Mouse (Mus musculus) heart, embryonic 12.5 days (tissue): ENCODE measurements around the gene Dcaf11. TPM values are rescaled to one million over a fixed set of nuclear protein-coding genes. Genes with fewer than 3 reads are reported as not detected.

Experiments used
- ATAC-seq: fragments of 200-750 bp; cut with Nextera tagmentation; 2 replicates; pipeline ENCODE4 v1.8.0; 2017; ENCODE audit warnings: moderate TSS enrichment, moderate library complexity; ENCODE audit not compliant: insufficient number of reproducible peaks, low FRiP score
- H3K27ac ChIP-seq: fragments of 300-500 bp; sonication (generic); 2 replicates; pipeline ENCODE4 v1.5.1; 2016; ENCODE audit warnings: mild to moderate bottlenecking, moderate library complexity; ENCODE audit not compliant: poor library complexity, severe bottlenecking
- H3K27me3 ChIP-seq: fragments of 300-500 bp; sonication (generic); replicated peaks from 2 replicates; pipeline ENCODE4 v1.6.1; 2016; ENCODE audit warnings: mild to moderate bottlenecking, moderate library complexity
- H3K36me3 ChIP-seq: fragments of 300-500 bp; sonication (generic); 2 replicates; pipeline ENCODE4 v1.6.1; 2016; ENCODE audit warnings: mild to moderate bottlenecking, moderate library complexity
- H3K4me1 ChIP-seq: fragments of 300-500 bp; sonication (generic); replicated peaks from 2 replicates; pipeline ENCODE4 v1.6.1; 2016; ENCODE audit warnings: mild to moderate bottlenecking
- H3K4me2 ChIP-seq: fragments of 300-500 bp; sonication (generic); 2 replicates; pipeline ENCODE4 v1.6.1; 2016; ENCODE audit warnings: mild to moderate bottlenecking, moderate library complexity
- H3K4me3 ChIP-seq: fragments of 300-500 bp; sonication (generic); 2 replicates; pipeline ENCODE4 v1.5.1; 2016; ENCODE audit warnings: mild to moderate bottlenecking
- H3K9ac ChIP-seq: fragments of 300-500 bp; sonication (generic); 2 replicates; pipeline ENCODE4 v1.6.1; 2016; ENCODE audit warnings: mild to moderate bottlenecking, moderate library complexity
- H3K9me3 ChIP-seq: fragments of 300-500 bp; sonication (generic); replicated peaks from 2 replicates; pipeline ENCODE4 v1.6.1; 2016; ENCODE audit warnings: mild to moderate bottlenecking, moderate library complexity
- WGBS: fragments of 180-500 bp; shearing (Covaris S2); methylation state at CpG from one replicate; pipeline ENCODE4 v1.1.7; 2016; 5-methylcytosine and 5-hydroxymethylcytosine counted together
- polyA plus RNA-seq: library from polyadenylated mRNA; unstranded; fragments of >200 nt; fragmentation: Nextera tagmentation; extraction: Ambion mirVana; gene quantifications from 2 replicates; pipeline ENCODE4 v1.2.1, GENCODE M21; 2016

Dcaf11 gene
- polyA plus RNA-seq, 1 experiment from 2014 or later, result 78.7 TPM

DNA sequence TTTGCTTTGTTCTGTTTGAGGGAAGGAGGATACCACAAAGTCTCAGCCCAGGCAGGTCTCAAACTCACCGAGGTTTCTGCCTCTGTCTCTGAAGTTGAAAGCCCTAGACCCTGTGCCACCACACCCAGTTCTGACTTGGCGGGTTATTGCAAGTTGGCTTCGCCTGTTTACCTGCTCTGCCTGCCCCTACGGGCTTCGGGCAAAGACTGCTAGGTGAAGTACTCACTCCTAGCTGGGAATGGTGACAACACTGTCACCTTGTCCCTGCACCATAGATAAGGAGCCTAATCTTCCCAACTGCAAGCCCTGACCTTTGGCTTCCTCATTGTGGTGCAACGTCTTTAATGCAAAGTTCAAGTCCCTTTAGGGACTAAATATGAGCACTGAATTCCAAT, 25.8 kb downstream of the Dcaf11 start:
- H3K4me3 ChIP-seq, result 0 out of 2 replicates have a peak overlapping the region, but pooled peaks have one; percentile 72
- peaks cover 33% of the 10 kb centered on the region for H3K36me3 ChIP-seq
- H3K4me2 ChIP-seq, result peak overlapping the region; percentile 96
- H3K27me3 ChIP-seq, result no peaks in the 10 kb centered on the region
- no peaks in the 10 kb centered on the region for H3K9me3 ChIP-seq
- peaks cover 22% of the 10 kb centered on the region for H3K4me1 ChIP-seq
- 36% methylated on average over 6 of the region's 6 CpGs for WGBS
- ATAC-seq, result peak; percentile 44; the same call in 1 of the 2 replicates
- H3K27ac ChIP-seq, result peak overlapping the region; percentile 7; the same call in 1 of the 2 replicates
- H3K9ac ChIP-seq, result no peak overlapping the region

DNA sequence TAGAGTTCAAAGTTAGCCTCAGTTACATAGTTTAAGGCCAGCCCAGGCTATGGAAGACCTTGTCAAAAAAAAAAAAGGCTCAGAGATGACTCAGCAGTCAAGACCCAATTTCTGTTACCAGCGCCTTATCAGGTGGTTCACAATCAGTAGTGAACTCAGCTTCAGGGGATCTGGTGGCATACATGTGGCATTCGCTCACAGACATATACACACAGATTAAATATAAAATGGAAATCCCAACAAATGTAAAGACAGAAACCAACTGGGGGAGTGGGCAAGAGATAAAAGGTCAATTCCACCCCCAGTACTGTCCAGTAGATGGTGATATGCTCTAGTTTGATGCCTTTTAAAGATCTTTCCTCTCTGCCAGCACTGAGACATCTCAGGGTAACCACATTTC, 26.3 kb downstream of the Dcaf11 start:
- no peak overlapping the region for H3K4me2 ChIP-seq
- 0 out of 2 replicates have a peak overlapping the region, but pooled peaks have one; percentile 8 for H3K27ac ChIP-seq
- no peak for ATAC-seq
- no peak overlapping the region for H3K4me3 ChIP-seq
- H3K9ac ChIP-seq, result no peak overlapping the region
- peaks cover 27% of the 10 kb centered on the region for H3K36me3 ChIP-seq
- no peaks in the 10 kb centered on the region for H3K9me3 ChIP-seq
- H3K27me3 ChIP-seq, result no peaks in the 10 kb centered on the region
- 74% methylated on average over 2 of the region's 2 CpGs for WGBS
- peaks cover 22% of the 10 kb centered on the region for H3K4me1 ChIP-seq

DNA sequence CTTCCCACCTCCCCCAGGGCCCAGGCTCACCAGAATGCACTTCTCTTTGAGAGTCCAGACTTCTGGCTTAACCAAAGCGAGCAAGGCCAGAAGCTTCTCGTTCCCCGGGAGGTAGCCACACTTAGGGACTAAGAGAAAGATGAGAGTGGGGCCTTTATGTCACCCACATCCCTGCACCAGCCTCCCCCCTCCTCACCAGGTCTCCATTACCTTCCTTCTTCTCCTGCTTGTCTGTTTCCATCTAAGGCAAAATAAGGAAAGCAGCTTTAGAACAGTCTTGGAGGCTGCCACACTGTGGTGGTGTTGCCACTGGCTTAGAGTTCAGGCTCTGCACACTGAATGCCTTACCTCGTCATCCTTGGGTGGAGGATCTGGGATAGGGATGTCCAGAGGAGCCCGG, 29.5 kb downstream of the Dcaf11 start:
- Histone ChIP-seq H3K36me3 (peaks cover 19% of the 10 kb centered on the region), H3K9ac (no peak overlapping the region), H3K4me3 (no peak overlapping the region), H3K4me1 (peaks cover 37% of the 10 kb centered on the region), H3K27ac (no peak overlapping the region), H3K9me3 (no peaks in the 10 kb centered on the region), H3K27me3 (no peaks in the 10 kb centered on the region), H3K4me2 (no peak overlapping the region)
- WGBS, result 90% methylated on average over 5 of the region's 5 CpGs
- no peak for ATAC-seq

DNA sequence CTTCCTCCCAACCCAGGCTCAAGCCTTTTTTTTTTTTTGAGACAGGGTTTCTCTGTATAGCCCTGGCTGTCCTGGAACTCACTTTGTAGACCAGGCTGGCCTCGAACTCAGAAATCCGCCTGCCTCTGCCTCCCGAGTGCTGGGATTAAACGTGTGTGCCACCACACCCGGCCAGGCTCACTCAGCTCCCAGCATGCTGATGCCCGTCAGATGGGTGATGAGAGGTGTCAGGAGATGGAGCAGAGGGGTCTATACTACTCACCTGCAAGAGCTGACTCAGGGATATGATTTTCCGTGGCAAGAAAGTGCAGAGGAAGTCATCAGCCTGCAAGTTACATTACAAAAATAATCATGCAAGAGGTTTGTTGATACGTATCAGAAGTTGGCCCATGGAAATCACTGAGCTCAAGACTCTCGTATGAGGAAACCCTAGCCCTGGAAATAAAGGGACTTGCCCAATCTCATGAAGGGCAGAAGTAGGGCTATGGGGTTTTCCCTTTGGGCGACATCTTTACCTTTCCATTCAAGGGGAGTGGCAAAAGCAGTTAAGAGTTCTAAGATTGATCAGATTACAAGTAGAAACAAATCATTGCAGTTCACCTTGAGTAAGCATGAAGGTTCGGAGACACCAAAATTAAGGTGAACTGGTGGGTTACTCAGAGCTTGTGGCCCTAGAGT, 30.1 kb downstream of the Dcaf11 start:
- Histone ChIP-seq H3K36me3 (peaks cover 26% of the 10 kb centered on the region), H3K4me1 (peaks cover 31% of the 10 kb centered on the region), H3K9ac (peak overlapping the region; percentile 77), H3K4me2 (peak overlapping the region; percentile 95), H3K27me3 (no peaks in the 10 kb centered on the region), H3K27ac (peak overlapping the region; percentile 98; the same call in 1 of the 2 replicates), H3K4me3 (peak overlapping the region; percentile 98), H3K9me3 (no peaks in the 10 kb centered on the region)
- ATAC-seq, result no peak
- 86% methylated on average over 11 of the region's 11 CpGs for WGBS

DNA sequence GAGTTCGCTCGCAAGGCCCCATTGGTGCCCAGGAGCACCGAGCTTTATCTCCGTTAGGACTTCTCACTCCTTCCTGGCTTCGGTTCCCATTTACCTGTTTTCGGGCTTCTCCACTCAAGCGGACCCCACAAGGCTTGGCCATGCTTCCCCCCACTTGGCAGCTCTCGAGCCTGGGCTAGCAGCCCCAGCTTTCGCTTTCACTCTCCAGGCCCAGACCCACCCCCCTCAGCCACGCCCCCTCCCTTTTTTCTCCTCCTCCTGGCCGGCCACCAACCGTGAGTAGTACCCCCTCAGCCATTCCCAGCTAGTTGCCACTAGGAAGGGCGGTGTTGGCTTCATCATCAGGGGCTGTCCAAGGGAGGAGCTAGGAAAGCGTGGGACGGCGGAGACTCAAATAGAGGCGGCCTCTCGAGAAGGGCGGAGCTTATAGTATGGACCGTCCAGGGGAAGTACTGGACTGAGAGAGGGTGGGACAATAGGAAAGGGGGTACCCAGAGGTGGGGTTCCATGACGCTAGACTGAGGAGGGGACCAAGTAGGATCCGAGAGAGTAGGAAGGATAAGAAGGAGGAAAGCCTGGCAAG, 31.0 kb downstream of the Dcaf11 start, which contains the start of gene Psme2:
TSS of gene Psme2 (minus strand) at position 366 of the 583 bp plus-strand sequence.
- H3K4me1 ChIP-seq, result peaks cover 26% of the 10 kb centered on the region
- ATAC-seq, result peak; percentile 95
- peak within 1 kb of the TSS; percentile 95 for H3K4me2 ChIP-seq
- H3K27me3 ChIP-seq, result no peaks in the 10 kb centered on the region
- H3K36me3 ChIP-seq, result peaks cover 35% of the 10 kb centered on the region
- H3K9ac ChIP-seq, result peak within 1 kb of the TSS; percentile 95
- H3K4me3 ChIP-seq, result peak within 1 kb of the TSS; percentile 98
- no peaks in the 10 kb centered on the region for H3K9me3 ChIP-seq
- H3K27ac ChIP-seq, result peak within 1 kb of the TSS; percentile 98
- under 1% methylated on average over 22 of the region's 22 CpGs for WGBS

DNA sequence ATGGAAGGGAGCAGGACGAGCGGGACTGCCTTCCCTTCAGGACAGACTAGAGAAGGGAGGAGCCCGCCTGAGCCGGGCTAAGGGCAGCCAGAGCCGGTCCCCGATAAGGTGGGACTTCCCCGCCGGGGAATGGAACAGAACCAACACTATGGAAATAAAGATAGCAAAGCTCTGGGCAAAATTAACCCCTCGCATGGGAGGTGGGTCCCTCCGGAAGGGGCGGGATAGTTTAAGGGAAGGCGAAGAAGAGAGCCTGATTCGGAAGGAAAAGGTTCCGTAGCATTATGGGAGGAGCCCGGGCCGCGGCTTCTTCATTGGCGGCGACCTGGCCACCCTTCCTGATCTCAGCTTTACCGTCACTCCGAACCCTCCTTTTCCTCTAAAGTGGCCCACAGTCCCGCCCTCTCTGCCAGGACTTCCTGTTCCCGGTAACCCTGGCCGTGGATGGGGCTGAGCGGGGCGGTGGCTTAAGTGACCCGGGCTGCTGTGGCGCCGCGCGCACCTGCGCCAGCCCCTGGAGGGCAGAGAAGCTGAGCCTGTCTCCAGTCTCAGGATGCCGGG, 31.6 kb downstream of the Dcaf11 start, which contains the start of gene Rnf31:
TSS of gene Rnf31 (plus strand) at position 378 of the 561 bp plus-strand sequence.
- H3K4me1 ChIP-seq, result peaks cover 25% of the 10 kb centered on the region
- ATAC-seq, result peak; percentile 90
- under 1% methylated on average over 33 of the region's 33 CpGs for WGBS
- H3K27ac ChIP-seq, result peak within 1 kb of the TSS; percentile 98
- H3K9ac ChIP-seq, result peak within 1 kb of the TSS; percentile 95
- peak within 1 kb of the TSS; percentile 98 for H3K4me3 ChIP-seq
- no peaks in the 10 kb centered on the region for H3K9me3 ChIP-seq
- H3K36me3 ChIP-seq, result peaks cover 41% of the 10 kb centered on the region
- H3K4me2 ChIP-seq, result peak within 1 kb of the TSS; percentile 95
- no peaks in the 10 kb centered on the region for H3K27me3 ChIP-seq

DNA sequence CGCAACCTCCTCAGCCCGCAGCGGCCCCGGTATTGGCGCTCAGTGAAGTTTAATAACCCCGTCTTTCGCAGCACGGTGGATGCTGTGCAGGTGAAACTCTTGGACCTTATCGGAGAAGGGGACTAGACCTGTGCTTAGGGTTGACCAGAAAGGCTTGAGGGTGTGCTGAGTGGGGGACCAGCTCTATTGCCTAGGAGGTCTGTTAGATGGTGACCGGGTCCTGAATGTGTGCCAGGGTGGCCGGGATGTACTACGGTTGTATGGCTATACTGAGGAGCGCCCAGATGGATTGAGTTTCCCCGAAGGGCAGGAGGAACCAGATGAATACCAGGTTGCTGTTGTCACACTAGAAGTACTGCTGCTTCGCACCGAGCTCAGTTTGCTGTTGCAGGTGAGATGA, 32.4 kb downstream of the Dcaf11 start:
- H3K4me2 ChIP-seq, result peak overlapping the region; percentile 95
- no peaks in the 10 kb centered on the region for H3K27me3 ChIP-seq
- H3K36me3 ChIP-seq, result peaks cover 44% of the 10 kb centered on the region
- peak overlapping the region; percentile 98 for H3K27ac ChIP-seq
- H3K9me3 ChIP-seq, result no peaks in the 10 kb centered on the region
- peak overlapping the region; percentile 98 for H3K4me3 ChIP-seq
- peak overlapping the region; percentile 95 for H3K9ac ChIP-seq
- ATAC-seq, result no peak
- WGBS, result 8% methylated on average over 16 of the region's 16 CpGs
- H3K4me1 ChIP-seq, result peaks cover 25% of the 10 kb centered on the region

DNA sequence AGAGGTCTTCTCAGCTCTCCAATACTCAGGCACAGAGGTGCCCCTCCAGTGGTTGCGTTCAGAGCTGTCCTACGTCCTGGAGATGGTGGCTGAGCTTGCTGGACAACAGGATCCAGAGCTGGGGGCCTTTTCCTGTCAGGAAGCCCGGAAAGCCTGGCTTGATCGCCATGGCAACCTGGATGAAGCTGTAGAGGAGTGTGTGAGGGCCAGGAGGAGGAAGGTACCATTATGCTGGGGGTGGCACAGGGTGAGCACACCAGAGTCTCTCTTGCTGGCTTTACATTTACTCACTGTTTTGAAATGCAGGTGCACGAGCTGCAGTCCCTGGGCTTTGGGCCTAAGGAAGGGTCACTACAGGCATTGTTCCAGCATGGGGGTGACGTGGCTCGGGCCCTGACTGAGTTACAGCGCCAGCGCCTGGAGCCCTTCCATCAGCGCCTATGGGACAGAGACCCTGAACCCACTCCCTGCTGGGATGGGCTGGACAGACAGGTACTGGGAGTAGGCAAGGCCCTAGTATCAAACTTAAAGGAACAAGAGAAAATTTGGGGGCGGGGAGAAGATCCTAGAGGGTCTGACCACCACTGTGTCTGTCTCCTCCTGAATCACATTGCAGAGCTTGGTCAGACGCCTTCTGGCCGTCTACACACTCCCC, 36.4 kb downstream of the Dcaf11 start:
- Histone ChIP-seq H3K27ac (no peak overlapping the region), H3K36me3 (peaks cover 71% of the 10 kb centered on the region), H3K9ac (no peak overlapping the region), H3K4me1 (peaks cover 18% of the 10 kb centered on the region), H3K4me3 (no peak overlapping the region), H3K9me3 (no peaks in the 10 kb centered on the region), H3K4me2 (0 out of 2 replicates have a peak overlapping the region, but pooled peaks have one; percentile 12), H3K27me3 (no peaks in the 10 kb centered on the region)
- ATAC-seq, result no peak
- WGBS, result 82% methylated on average over 13 of the region's 13 CpGs

DNA sequence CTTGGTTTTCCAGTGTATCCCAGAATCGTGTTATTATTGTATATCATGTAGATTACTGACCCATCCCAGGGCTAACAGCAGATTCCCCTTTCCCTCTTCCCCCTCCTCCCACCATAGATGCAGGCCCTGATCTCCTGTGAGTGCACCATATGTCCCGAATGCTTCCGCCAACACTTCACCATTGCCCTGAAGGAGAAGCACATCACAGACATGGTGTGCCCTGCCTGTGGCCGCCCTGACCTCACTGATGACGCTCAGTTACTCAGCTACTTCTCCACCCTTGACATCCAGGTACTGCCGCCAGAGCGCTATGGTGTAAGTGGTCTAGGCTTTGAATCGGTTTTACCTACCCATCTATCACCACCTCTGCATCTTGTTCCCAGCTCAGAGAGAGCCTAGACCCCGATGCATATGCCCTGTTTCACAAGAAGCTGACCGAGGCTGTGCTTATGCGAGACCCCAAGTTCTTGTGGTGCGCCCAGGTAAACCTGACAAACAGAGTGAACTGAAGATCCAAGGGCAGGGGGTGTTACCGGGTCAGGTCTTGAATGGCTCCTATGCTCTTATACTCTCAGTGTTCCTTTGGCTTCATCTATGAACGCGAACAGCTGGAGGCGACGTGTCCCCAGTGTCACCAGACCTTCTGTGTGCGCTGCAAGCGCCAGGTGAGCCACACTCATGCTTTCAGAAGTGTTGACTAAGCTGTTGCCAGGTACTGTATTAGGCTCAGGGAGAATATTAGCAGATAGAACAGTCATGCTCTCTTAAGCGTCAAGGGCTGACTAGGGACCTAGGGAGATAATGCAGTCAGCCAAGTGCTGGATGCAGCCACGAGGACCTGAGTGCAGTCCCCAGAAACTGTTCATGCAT, 39.0 kb downstream of the Dcaf11 start:
- ATAC-seq, result no peak
- 91% methylated on average over 21 of the region's 21 CpGs for WGBS

DNA sequence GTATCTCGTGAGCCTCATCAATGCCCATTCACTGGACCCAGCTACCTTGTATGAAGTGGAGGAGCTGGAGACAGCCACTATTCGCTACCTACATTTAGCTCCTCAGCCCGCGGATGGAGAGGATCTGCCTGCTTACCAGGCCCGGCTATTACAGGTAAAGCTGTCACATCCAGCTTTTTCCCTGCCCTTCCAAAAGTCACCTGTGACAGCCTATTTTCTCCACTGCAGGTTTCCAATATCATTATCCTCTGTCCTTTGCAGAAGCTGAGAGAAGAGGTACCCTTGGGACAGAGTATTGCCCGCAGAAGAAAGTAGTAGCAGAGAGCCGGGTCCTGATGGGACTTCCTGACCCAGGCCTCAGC, 43.4 kb downstream of the Dcaf11 start, which contains the start of gene Irf9:
TSS of gene Irf9 (plus strand) at position 301 of the 362 bp plus-strand sequence.
- Histone ChIP-seq H3K9ac (peak within 1 kb of the TSS; percentile 66), H3K27me3 (no peaks in the 10 kb centered on the region), H3K9me3 (no peaks in the 10 kb centered on the region), H3K4me3 (peak within 1 kb of the TSS; percentile 46), H3K4me2 (peak within 1 kb of the TSS; percentile 69), H3K4me1 (peaks cover 4% of the 10 kb centered on the region), H3K27ac (peak within 1 kb of the TSS; percentile 68), H3K36me3 (peaks cover 84% of the 10 kb centered on the region)
- 86% methylated on average over 7 of the region's 7 CpGs for WGBS
- ATAC-seq, result no peak

More for the DNA sequence above, 39.0 kb downstream of the Dcaf11 start:
- H3K4me3 ChIP-seq, result no peak overlapping the region
- H3K4me1 ChIP-seq, result 0 out of 2 replicates have a peak, but pooled peaks cover under 1% of the 10 kb centered on the region
- no peak overlapping the region for H3K9ac ChIP-seq
- no peak overlapping the region for H3K4me2 ChIP-seq
- no peak overlapping the region for H3K27ac ChIP-seq
- peaks cover 93% of the 10 kb centered on the region for H3K36me3 ChIP-seq
- H3K9me3 ChIP-seq, result no peaks in the 10 kb centered on the region
- no peaks in the 10 kb centered on the region for H3K27me3 ChIP-seq
